Mouse (Mus musculus) ovary, postnatal 36 days (tissue): Measurements from ENCODE around the gene Ankrd10.
A peak's percentile ranks its signal among the peaks of the same experiment; 100 is the strongest.
"Not testable (repeated sequence)": the region's sequence is repeated elsewhere in the genome, so short reads cannot be mapped to it uniquely, and the experiment has no call there.

Experiments used
- DNase-seq: peaks from one replicate; pipeline ENCODE4 v3.0.0; 2022; ENCODE audit warnings: low spot score, mixed read lengths

Ankrd10 gene

GRCm38 (mm10) chr8:11608848-11609247 lies 26.7 kb downstream of the Ankrd10 start:
- no peak for DNase-seq

DNA sequence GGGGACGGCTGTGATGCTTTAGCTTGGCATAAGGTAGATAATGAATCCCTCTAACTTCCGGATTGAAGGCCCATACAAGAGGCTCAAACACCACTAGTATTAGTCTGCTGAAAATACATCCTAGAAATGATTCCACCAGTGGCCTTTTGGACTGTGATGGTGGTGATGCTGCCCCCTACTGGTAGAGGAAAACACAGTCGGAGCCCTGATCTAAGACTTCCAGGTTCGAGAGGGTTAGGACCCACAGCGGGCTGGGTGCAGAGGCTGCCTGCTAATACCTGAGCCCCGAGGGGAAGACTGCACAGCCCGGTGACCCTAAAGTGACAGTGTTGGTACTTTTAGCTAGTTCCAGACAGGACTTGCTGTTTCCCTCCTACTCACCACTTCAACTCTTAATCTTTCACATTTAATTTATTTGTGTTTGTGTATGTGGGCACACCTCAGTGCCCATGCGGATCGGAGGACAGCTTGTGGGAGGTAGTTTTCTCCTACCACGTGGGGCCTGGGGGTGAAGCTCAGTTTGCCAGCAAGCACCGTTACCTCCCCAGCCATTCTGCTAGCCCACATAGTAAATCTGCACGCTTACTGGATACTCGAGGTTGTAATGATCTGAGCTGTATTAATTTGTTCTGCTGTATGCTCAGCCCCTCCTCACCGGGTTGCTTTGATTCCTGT lies 33.4 kb downstream of the Ankrd10 start:
- peak; percentile 54 for DNase-seq

DNA sequence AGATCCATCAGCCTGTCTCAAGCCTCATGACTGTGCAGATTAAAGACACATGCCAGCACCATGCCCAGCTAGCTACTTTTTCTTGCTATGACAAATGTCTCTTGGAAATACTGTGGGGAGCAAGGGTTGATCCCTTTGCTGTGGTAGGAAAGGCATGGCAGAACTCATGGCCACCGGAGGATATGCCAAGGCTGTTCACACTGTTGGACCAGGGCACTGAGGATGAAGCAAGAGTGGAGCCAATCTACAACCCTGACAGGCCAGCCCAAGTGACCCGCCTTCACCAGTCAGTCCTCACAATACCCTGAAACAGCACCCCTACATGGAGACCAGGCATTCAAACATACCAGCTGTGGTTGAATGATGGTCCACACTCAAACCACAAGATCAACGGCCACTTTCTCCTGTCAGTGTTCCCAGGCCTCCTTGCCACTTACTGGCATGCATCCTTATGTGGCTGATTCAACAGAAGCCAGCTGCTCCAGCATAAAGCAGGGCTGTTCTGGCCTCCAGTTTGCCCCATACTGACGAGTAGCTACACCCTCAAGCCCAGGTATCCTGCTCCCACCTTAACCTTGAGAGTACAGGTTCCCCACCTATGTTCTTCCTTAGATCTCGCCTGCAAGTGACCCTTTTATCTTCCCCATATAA lies 35.1 kb downstream of the Ankrd10 start:
- no peak for DNase-seq

GRCm38 (mm10) chr8:11593222-11593884 lies 42.2 kb downstream of the Ankrd10 start:
- DNase-seq: no peak

GRCm38 (mm10) chr8:11592296-11592695 lies 43.3 kb downstream of the Ankrd10 start:
- DNase-seq: peak; percentile 56

DNA sequence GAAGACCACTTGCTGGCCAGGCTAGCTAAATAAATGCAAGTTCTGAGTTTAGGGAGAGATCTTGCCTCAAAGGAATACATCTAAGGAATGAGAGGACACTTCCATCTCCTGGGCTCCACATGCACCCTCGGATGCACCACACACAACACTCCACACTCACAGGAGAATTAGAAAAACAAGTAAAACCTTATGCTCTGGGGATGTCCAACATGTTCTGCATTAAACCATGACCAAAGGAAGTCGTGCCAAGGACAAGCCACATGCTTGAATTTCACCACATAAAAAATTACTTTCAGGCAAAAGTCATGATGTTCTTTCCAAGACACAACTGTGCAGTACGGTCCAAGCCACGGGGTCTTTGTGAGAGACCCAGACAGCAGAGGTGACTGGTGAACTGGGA lies 43.7 kb downstream of the Ankrd10 start:
- no peak for DNase-seq

GRCm38 (mm10) chr8:11586374-11586745 lies 49.2 kb downstream of the Ankrd10 start:
- no peak for DNase-seq

- DNase-seq: no peak
Observed at GRCm38 (mm10) chr8:11585513-11586373, 49.8 kb downstream of the Ankrd10 start.

DNA sequence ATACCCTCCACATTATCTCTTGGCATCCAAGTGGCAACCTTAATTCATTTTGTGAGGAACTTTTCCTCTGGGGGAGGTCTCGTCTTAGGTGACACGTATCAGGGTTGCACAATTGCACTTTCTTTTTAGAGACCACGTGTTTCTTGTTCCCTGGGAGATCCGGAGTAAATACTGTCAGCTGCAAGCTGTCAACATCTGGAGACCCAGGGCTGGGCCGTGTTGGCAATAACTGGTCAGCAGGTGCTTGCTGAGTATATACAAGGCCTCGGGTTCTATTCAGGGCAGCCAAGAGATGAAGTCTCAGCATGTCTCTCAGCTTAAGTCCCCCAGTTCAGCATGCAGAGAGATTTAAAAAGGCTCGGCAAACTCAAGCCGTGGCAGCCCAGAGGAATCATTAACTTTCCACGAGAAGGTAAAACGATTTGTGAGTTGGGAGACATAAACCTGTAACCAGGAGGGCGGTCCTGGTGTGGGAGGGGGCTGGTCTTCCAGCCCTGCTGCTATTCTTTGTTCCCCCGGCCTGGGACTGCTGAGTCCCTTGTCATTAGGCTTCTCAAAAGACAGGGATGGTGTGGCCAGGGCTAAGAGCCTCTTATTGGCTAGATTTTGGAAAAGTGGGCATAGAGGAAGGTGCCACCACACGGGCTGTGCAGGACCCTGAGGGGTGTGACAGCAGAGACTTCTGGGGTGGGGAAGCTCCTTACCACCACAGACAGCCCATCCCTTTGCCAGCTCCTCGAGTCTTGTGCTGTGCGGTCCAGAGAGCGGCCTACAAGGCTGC lies 59.8 kb downstream of the Ankrd10 start:
- DNase-seq: no peak

GRCm38 (mm10) chr8:11574911-11575603 lies 60.5 kb downstream of the Ankrd10 start:
- no peak for DNase-seq

GRCm38 (mm10) chr8:11572428-11572827 lies 63.1 kb downstream of the Ankrd10 start:
- DNase-seq: no peak

DNA sequence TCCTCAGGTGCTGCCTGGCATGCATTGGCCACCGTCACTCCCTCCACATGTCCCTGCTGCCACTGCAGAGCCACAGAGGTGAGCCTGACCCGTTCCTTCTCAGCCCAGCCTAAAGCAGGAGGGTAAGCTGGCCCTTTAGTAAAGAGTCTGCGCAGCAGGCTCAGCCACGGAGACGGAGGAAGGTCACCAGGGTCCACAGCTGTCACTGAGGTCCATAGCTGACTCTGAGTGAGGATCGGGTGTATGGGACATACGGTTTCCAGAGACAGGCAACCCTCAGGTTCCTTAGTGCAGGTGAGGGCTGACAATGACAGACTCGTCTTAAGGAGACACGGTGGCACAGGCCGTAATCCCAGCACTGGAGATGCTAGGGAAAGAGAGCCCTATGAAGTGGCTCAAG lies 63.6 kb downstream of the Ankrd10 start:
- no peak for DNase-seq

DNA sequence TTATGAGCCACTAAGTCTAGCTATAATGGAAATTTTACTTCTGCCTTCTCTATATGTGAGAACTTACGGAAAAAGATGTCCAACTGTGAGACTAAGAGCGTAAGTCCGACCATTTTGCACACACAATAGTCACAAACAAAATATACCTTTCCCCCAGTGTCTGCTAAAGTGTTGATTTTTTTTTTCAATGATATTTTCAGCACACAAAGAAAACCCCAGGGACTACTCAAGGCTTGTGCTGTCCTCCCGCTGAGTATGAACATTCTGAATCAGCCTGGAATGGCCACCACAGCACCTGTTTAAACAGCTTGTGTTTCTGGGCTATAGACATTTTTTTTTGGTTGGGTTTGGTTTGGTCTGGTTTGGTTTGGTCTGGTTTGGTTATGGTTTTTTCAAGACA lies 64.8 kb downstream of the Ankrd10 start:
- no peak for DNase-seq

- DNase-seq: no peak
Observed at GRCm38 (mm10) chr8:11569260-11570097, 66.1 kb downstream of the Ankrd10 start.

- not testable (repeated sequence) for DNase-seq
Observed at GRCm38 (mm10) chr8:11568193-11568592, 67.4 kb downstream of the Ankrd10 start.

- DNase-seq: no peak
Observed at GRCm38 (mm10) chr8:11564721-11565120, 70.8 kb downstream of the Ankrd10 start.

DNA sequence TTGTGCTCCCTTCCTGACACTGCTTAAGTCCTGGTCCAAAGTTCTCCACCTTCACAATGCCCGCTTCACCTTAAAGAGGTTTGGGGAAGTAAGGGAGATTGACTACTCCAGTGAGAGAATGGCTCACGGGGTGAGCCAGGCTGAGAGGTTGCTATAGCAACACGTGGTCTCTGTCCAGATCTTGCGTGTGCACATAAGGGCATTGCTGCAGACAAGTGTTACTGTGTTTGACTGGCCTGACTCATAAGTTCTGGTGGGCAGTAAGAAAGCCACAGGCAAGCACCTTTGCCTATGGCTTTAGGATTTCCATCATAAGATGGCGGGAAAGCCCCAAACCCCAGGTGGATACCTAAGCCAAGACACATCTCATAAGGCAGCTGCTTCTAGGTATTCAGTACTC lies 71.3 kb downstream of the Ankrd10 start:
- no peak for DNase-seq
